Mouse (Mus musculus): ENCODE results near the gene Sestd1. TPM values are rescaled to one million over a fixed set of nuclear protein-coding genes. Genes with fewer than 3 reads are reported as not detected.

Sestd1 gene
- total RNA-seq, 2 experiments from 2014 or later = 27.8 to 31.7 TPM

GRCm38 (mm10) chr2:77182271-77182995 is 98.0 kb downstream of the Sestd1 start:
- intact Hi-C loops (cut with DNase I) = no loop called here

GRCm38 (mm10) chr2:77177472-77177871 is 102.9 kb downstream of the Sestd1 start:
- no peak for DNase-seq
- intact Hi-C loops (cut with DNase I) = no loop called here

More at GRCm38 (mm10) chr2:77182271-77182995, 98.0 kb downstream of the Sestd1 start:
- DNase-seq = peak in 1 of 2 experiments; percentile 56

GRCm38 (mm10) chr2:77176413-77176812 is 104.0 kb downstream of the Sestd1 start:
- intact Hi-C loops (cut with DNase I) = no loop called here
- peak; percentile 38 for DNase-seq

- intact Hi-C loops (cut with DNase I) = no loop called here
- DNase-seq = no peak
These were observed 105.0 kb downstream of the Sestd1 start for GRCm38 (mm10) chr2:77175411-77175810.

- intact Hi-C loops (cut with DNase I) = no loop called here
- peak; percentile 48 to 61 for DNase-seq
These were observed 106.1 kb downstream of the Sestd1 start for GRCm38 (mm10) chr2:77174313-77174712.

GRCm38 (mm10) chr2:77173821-77174220 is 106.6 kb downstream of the Sestd1 start:
- DNase-seq = no peak
- intact Hi-C loops (cut with DNase I) = no loop called here

- intact Hi-C loops (cut with DNase I) = no loop called here
- no peak for DNase-seq
These were observed 107.0 kb downstream of the Sestd1 start for GRCm38 (mm10) chr2:77173366-77173765.

GRCm38 (mm10) chr2:77172241-77172671 is 108.1 kb downstream of the Sestd1 start:
- intact Hi-C loops (cut with DNase I) = no loop called here
- DNase-seq = peak; percentile 33 to 45

- peak; percentile 67 to 70 for DNase-seq
- intact Hi-C loops (cut with DNase I) = no loop called here
These were observed 108.8 kb downstream of the Sestd1 start for GRCm38 (mm10) chr2:77171444-77172240.

- no peak for DNase-seq
- intact Hi-C loops (cut with DNase I) = no loop called here
These were observed 109.7 kb downstream of the Sestd1 start, which contains the start of gene Ccdc141 for GRCm38 (mm10) chr2:77170633-77171105. TSS of gene Ccdc141 (minus strand) at chr2:77170636.

GRCm38 (mm10) chr2:77169916-77170632 is 110.3 kb downstream of the Sestd1 start:
- intact Hi-C loops (cut with DNase I) = no loop called here
- peak; percentile 81 to 82 for DNase-seq

GRCm38 (mm10) chr2:77169218-77169617 is 111.2 kb downstream of the Sestd1 start:
- DNase-seq = no peak
- intact Hi-C loops (cut with DNase I) = no loop called here

- DNase-seq = no peak
- intact Hi-C loops (cut with DNase I) = no loop called here
These were observed 111.6 kb downstream of the Sestd1 start for GRCm38 (mm10) chr2:77168781-77169180.

GRCm38 (mm10) chr2:77168081-77168685 is 112.2 kb downstream of the Sestd1 start:
- intact Hi-C loops (cut with DNase I) = no loop called here

GRCm38 (mm10) chr2:77166366-77166765 is 114.0 kb downstream of the Sestd1 start:
- DNase-seq = no peak
- intact Hi-C loops (cut with DNase I) = loop anchor here (2.0 kb wide), 1 partner anchor 14 kb away; no protein-coding TSS in a partner anchor

More at GRCm38 (mm10) chr2:77168081-77168685, 112.2 kb downstream of the Sestd1 start:
- no peak for DNase-seq

GRCm38 (mm10) chr2:77164662-77165061 is 115.7 kb downstream of the Sestd1 start:
- DNase-seq = no peak
- intact Hi-C loops (cut with DNase I) = loop anchor here (2.0 kb wide), 1 partner anchor 32 kb away; no protein-coding TSS in a partner anchor

GRCm38 (mm10) chr2:77163381-77163780 is 117.0 kb downstream of the Sestd1 start:
- intact Hi-C loops (cut with DNase I) = no loop called here
- no peak for DNase-seq

- no peak for DNase-seq
- intact Hi-C loops (cut with DNase I) = no loop called here
These were observed 118.3 kb downstream of the Sestd1 start for GRCm38 (mm10) chr2:77162135-77162534.

GRCm38 (mm10) chr2:77157546-77157945 is 122.8 kb downstream of the Sestd1 start:
- intact Hi-C loops (cut with DNase I) = no loop called here
- DNase-seq = no peak

GRCm38 (mm10) chr2:77154080-77154479 is 126.3 kb downstream of the Sestd1 start:
- intact Hi-C loops (cut with DNase I) = no loop called here
- no peak for DNase-seq
